Mouse (Mus musculus) neural tube, embryonic 10.5 days (tissue): ENCODE results near the gene Bach2.

ENCODE experiments used
- DNase-seq: peaks from one replicate; pipeline ENCODE4 v3.0.0-alpha.2; 2017; ENCODE audit warnings: low spot score; ENCODE audit errors: extremely low spot score

Gene Bach2

GRCm38 (mm10) chr4:32481366-32482055, 242.9 kb downstream of the Bach2 start:
- peak; percentile 39 for DNase-seq

DNA sequence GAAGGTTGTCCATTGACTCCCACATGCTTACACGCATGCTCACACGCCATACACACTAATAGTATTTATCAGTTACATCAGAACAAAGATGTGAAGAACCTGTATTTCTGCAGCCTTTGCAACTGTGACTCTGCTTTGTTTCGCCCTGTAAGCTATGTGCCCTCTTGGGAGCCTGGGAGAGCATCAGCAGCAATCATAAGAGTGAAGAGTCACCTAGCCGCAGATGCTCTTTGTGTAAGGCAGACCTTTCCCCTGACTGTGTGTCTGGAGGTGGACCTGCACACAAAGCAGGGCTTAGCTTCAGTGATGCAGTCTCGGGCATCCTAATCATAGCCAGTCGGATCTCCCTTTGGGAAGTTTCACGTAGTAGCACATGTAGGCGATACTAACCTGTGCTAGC, 243.5 kb downstream of the Bach2 start:
- no peak for DNase-seq

- DNase-seq: peak; percentile 12
Measured at GRCm38 (mm10) chr4:32482936-32483335, 244.3 kb downstream of the Bach2 start.

GRCm38 (mm10) chr4:32485848-32486247, 247.2 kb downstream of the Bach2 start:
- no peak for DNase-seq

GRCm38 (mm10) chr4:32486654-32487398, 248.2 kb downstream of the Bach2 start:
- DNase-seq: no peak

DNA sequence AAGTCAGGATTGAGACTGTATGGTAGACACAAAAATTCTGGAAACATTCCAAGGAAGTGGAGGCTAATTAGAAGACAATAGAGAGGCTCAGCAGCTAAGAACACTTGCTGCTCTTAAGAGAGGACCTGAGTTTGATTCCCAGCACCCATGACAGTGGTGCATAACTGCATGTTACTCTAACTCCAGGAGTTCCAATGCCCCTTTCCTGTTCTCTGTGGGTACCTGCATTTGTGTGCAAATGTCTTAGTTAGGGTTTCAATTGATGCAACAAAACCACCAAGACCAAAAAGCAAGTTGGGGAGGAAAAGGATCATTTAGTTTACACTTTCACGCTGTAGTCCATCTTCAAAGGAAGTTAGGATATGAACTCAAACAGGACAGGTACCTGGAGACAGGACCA, 250.6 kb downstream of the Bach2 start:
- peak; percentile 9 for DNase-seq

DNA sequence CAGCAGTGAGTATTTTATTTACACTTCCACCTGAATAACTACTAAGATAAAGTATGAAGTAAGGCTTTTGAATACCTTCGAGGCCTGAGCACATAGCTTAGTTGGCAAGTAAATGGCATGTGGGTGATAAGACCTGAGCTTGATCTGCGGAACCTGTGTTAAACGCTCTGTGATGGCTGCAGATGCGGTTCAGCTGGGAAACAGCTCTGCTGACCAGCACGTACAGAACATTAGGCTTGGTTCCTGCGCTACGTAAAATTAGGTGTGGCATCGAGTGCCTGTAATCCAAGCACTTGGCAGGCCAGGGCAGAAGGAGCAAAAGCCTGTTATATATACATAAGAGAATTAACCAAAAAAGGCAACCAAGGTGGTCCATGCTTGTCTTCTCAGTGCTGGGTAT, 252.6 kb downstream of the Bach2 start:
- peak; percentile 10 for DNase-seq

GRCm38 (mm10) chr4:32492834-32493233, 254.2 kb downstream of the Bach2 start:
- peak; percentile 8 for DNase-seq

GRCm38 (mm10) chr4:32501780-32502179, 263.2 kb downstream of the Bach2 start:
- DNase-seq: no peak

DNA sequence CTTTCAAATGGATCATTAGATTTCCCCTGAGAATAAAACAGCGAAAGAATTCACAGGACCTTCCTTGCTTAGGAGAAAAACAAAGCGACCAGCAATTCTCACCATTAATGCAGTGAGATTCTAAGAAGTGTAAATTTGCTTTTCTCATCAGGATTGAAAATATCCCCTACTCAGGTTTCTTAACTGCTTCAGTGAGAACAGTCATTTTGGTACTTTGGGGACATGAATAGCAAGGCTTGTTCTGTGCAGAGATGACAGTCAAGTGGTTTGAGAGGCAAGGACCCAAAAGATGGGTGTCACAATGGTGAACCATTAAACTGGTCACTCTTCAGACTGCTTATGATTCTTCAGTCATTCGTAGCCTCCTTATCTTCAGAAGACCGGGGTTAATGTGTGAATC, 263.6 kb downstream of the Bach2 start:
- no peak for DNase-seq

DNA sequence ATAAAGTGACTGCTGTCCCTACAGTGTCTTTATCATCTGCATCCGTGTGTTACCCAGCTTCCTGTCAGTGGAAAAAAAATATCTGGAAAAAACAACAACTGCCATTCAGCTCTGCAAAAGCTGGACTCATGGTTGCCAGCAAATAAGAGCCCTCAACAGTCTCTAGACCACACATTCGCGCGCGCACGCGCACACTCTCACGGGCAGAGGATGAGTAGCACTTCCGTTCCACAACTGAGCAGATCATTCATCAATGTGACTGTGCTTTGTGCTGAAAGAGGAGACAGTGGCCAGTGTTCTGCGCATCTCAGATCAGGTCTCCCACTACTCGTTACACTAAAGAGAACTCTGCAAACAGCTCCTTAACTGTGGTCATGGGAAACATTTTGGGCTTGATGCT, 265.6 kb downstream of the Bach2 start:
- no peak for DNase-seq

GRCm38 (mm10) chr4:32506306-32506808, 267.8 kb downstream of the Bach2 start:
- DNase-seq: no peak

DNA sequence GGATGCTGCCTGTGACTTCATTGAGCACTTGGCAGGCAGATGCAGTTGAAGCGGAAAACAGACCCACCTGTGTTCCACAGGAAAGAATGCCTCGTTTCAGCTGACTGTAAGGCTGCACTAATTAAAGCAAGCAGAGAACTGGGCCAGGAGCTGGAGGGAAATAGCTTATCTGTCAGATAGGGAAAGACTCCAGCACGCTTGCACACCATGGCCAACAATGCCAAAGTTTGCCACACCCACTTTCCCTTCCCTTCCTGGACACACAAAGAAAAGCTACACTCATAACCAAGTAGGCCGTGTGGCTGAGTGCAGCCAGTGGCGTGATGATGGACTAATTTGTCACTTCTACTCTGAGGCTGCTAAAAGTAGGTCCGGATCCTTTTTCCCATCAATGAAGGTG, 268.4 kb downstream of the Bach2 start:
- DNase-seq: no peak

GRCm38 (mm10) chr4:32508572-32508971, 270.0 kb downstream of the Bach2 start:
- DNase-seq: no peak

DNA sequence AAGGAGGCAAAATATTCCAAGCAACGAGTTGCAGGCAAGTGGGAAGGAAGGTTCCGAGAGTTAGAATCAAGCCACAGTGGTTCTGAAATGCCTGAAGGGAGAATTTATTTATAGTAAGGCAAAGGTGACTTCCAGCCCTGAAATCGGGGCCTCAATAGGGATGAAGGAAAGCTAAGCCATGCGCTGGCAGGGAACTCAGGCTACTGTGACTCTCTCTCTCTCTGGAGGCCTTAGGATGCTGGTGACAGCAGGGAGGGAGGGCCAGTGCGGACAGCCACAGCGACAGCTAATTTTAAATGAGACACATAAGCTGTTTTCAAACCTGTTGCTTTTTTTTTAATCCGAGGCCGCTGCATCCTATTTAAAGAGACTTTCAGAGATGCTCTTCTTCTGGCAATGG, 270.4 kb downstream of the Bach2 start:
- DNase-seq: no peak

DNA sequence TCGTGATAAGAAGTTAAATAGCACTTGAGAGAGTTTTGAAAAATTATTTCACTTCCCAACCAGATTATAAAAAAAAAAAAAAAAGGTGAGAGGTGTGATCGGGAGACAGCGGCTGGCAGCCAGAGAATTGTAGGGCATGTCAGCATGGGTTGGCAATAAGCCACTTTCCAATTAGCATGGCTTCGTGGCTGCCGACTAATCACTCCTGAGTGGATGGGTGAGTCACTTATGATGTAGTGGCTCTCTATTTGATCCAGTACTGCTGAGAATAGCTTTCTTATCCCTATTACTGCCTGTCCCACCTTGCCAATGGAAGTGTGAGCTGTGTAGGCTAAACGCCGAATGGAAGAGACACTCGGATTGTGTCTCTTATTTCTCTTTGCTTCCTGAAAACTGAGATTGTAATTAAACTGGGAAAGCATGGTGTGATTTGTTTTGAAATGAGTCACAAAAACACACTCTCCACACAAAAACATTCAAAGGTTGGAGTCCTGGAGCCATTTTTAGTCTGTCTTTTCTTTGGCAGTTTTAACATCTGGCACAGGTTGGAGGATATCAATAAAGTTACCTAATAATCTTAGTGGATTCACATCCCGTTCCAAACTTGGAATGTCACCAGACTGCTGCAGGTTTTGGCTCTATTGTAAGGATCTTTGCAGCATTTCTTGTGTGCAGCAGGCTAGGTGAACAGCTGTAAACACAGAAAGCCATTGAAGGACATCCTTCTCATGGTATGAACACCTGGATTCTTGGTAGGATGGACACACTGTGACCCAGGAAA, 271.4 kb downstream of the Bach2 start:
- no peak for DNase-seq

DNA sequence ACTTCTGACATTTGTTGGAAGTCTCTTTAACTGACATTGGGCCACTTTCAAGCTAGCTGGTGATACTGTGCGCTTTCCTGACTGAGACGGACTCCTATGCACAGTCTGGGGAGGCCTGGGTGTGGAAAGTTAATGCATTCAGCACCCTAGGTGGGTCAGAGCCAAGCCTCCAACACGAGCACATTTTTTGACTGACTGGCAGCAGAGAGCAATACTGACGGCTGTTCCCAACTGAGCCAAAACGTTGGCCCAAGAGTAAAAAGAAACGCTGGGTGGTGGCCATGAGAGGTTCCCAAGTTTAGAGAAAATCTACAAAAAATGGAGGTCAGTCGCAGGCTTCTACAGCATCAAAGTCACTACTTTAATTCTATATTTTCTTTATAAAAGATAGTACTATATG, 272.3 kb downstream of the Bach2 start:
- DNase-seq: no peak

DNA sequence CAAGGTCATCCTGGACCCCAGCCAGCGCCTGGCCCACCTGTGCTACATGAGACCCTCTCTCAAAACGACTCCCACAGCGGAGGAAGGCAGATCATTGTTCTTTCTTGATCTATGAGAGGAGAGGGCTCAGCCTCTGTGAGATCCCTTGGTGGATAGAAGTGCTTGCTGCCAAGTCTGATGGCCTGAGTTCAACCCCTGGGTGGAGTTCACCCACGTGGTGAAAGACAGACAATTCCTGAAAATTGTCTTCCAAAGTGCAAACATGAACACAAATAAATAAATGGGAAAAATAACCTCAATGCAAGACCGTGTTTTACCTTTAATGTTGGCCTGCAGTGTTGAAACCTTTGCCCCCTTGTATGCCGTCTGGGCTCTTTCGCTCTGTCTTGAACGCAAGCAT, 277.5 kb downstream of the Bach2 start:
- no peak for DNase-seq

GRCm38 (mm10) chr4:32518842-32519578, 280.4 kb downstream of the Bach2 start:
- no peak for DNase-seq

DNA sequence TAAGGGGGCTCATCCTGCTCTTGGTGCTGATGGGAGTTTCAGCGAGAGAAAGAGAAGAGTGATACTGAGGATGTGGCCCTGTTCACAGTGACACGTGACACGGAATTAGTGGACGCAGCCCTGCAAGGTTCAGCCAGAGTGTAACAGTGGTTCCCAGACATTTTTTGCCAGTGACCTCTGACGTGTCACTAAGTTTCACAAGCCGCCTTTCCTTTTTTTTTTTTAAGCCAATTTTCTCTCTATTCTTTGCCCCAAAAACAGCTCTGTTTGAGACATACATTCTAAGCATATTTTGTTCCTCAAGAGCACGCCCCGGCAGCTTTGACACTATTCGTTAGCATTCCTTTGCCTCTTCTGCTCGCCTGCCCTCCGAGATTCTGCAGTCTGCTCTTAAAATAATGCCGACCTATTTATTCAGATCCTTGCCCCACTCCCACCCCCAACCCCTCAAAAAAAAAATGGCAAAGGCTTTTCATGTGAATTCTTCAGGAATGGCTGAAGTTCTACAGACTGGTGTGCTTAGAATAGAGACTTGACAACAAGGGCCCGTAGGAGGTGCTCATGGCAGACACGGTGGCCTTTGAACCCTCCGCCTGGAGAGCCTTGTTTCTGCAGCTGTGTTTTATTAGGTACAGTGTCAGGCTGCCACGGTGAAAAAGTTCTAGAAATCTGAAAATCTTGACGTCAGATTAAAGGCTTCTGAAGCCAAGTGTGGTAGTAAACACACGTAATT, 282.2 kb downstream of the Bach2 start:
- DNase-seq: peak; percentile 60

DNA sequence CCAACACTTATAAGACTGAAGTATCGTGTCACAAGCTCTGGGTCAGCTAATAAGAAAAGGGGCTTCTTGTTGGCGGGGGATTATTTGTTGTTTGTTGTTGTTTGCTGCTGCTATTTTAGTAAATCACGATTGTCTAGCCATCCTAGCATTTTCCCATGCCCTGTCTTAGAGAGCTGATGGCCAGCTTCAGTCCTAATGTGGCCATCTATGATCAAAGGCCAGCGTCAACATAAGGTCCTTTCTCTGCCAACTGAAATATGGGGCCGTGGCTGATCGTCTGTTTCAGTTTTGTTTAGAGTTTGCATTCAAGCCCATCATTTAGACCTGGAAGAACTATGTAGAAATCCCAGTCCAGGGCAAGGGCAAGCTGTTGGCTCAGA, 282.7 kb downstream of the Bach2 start:
- DNase-seq: no peak
